Mouse (Mus musculus) liver, embryonic 14.5 days (tissue): ENCODE data around the gene Setx.

Experiments used
- CTCF ChIP-seq: IDR thresholded peaks from 2 replicates; pipeline ENCODE4 v1.5.1; 2016; ENCODE audit warnings: antibody characterized with exemption, low read depth, control low read depth
- EP300 ChIP-seq: IDR thresholded peaks from 2 replicates; pipeline ENCODE4 v1.6.1; 2016; ENCODE audit warnings: antibody characterized with exemption, low read depth

DNA sequence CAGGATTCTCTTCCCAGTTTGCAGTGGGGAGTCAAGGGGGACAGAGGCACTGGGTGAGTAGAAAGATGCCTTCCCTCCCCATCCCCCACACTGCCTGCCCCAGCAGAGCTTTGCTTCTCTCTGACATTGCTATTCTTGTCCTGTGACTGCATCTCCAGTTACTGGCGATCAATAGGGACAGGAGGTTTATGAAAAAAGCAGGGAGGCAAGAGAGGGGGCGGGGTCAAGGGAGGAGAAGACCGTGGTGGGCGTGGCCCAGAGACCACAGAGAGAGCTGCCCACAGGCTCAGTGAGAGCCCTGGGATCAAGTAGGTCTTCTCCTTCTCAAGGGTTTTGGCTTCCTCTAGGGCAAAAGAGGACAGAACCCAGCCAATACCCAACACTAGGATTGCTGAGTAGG, 98.3 kb downstream of the Setx start:
- no peak for TF ChIP-seq CTCF
- no peak for TF ChIP-seq EP300
